Mouse (Mus musculus) kidney, postnatal 14 days (tissue): Measurements from ENCODE around the gene Oasl1.
A peak's percentile ranks its signal among the peaks of the same experiment; 100 is the strongest.
"Not testable (repeated sequence)": the region's sequence is repeated elsewhere in the genome, so short reads cannot be mapped to it uniquely, and the experiment has no call there.

Experiments
- DNase-seq: peaks from one replicate; pipeline ENCODE4 v3.0.0; 2022; ENCODE audit warnings: mixed read lengths

Gene Oasl1

DNA sequence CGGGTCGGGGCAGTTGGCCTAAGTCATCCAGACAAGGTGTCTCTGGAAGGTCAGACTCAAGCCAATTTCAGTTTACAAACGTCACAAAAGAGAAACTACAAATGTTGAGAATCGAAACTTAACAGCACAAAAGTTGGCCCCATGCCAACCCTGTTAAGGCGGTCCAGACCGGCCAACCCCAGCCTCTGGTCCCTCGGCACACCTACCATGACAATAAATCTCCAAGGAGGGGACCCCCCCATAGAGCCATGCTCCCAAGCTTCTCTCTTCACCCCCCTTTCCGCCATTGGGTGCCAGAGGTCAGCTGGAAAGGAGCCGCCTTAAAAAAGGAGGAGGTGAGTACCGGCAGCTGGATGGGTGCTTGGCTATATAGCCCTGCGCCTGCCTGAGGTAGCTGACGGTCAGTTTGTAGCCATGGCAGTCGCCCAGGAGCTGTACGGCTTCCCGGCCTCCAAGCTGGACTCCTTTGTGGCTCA is at the start of gene Oasl1:
TSS of gene Oasl1 (plus strand) at position 243 of the 476 bp plus-strand sequence.
- peak; percentile 72 for DNase-seq

DNA sequence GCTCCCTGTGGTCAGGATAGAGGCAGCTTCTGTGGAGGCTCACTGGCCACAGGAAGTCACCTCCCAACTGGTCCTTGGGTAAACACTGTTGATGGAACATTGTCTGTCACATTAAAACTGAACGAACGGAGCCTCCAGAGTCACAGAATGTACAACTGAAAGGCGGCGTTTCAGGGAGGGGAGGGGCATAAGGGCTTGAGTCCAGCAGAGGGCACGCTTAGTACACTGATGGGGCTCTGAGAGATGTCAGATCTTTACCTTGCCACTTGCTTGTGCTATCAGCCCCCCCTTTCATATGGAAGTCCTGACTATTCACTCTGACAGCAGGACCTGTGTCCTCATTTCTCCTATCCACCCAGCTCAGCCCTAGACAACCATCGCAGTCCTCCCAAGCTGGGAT is 47.2 kb upstream of the Oasl1 start:
- peak; percentile 39 for DNase-seq

DNA sequence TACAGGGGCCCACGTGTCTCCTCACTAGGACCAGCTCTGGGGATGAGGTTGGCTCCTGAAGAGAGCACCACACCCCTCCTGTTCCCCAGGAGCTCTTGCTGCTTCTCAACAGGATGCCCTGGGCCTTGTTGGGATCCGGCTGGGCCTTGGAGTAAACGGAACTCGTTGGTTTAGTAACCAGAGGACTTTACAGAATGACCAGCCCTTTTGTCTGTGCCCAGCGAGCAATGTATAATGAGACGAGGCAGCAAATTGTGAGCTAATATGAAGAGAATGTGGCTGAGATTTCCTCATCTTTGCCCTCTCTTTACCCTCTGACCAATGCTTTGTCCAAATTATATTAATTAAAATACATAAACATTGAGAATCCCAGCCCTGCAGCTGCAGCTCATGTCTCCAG is 46.7 kb upstream of the Oasl1 start:
- DNase-seq: no peak

DNA sequence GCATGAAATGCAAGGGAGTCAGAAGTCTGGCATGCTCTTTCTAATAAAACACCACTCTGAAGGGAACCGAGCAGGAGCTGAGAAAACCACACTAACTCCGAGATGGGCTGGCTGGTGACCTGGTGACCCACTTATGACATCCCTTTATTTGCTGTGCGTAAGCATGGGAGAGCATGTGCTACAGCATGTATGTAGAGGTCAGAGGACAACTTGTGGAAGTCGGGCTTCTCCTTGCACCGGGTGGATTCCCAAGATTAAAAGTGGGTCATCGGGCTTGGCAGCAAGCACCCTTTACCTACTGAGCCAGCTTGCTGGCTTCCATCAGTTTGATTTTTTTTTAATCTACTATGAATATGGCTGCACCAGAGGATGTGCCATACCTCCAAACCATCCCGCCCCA is 45.6 kb upstream of the Oasl1 start:
- DNase-seq: no peak

DNA sequence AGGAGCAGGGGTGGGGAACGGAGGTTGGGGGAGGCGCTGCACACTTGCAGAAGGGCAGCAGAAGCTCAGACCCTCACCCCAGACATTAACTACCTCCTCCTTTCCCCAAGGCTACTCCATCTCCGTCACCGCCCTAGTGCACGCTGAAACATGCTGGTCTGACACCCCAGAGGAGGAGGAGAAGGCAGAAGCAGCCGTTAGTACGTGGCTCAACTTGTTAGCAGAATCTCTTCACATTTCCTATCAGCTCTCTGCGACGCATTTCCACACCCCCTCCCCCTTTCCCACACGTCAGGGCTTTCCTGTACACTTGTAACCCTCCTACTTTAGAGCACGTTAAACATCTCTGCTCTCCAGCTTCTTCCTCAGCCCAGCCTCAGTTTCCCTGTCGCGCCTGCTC is 43.6 kb upstream of the Oasl1 start:
- DNase-seq: no peak

DNA sequence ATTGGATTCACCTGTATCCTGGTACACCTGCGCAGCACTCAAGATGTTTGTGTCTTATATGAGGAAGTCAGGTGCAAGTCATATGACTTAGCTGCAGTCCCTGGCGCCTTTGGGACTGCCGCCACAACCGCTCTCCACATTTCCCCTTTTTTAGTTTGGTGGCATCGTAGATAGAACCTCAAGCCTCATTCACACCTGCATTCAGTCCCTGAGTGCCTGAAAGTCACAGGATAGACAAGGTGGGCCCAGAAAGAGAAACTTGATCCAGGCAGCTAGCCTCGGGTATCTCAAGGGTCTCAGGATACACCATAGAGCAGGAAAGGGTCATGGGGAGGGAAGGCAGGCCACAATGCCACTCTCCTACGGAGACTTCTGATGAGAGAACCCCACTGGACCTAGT is 40.7 kb upstream of the Oasl1 start:
- not testable (repeated sequence) for DNase-seq

DNA sequence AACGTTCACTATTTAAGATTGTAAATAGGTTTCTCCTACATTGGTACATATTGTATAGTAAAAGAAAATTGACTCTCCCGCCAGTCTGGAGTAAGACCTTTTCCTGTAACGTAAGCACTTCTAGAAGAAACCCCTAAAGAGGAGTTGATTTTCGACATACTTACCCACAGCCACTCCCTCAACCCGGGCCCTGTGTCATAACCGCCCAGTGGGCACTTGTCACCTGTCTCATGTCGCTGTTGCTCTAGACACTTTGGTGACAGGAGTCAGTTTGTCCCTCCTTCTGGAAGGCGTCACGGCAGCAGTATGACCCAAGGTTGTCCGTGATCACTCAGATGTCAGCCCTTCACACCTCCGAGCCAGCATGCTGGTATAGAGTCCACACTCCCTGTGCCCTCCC is 40.0 kb upstream of the Oasl1 start:
- DNase-seq: no peak

DNA sequence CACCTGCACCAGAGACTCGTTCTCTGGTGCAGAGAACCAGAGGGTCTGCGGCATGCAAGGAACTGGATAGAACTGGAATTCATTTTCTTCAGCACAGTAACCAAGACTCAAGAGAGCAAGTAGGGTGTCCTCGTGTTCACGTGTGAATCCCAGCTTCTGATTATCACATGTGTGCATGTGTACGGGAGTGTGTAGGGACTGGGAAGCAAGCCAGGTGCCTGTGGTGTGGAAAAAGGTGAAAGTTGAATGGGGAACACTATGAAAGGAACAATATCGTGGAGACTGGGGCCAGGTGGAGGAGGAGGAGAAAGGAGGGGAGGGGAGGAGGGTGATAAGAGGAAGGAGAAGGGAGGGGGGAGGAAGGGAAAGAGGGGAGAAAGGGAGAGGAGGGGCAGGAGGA is 36.2 kb upstream of the Oasl1 start:
- no peak for DNase-seq

DNA sequence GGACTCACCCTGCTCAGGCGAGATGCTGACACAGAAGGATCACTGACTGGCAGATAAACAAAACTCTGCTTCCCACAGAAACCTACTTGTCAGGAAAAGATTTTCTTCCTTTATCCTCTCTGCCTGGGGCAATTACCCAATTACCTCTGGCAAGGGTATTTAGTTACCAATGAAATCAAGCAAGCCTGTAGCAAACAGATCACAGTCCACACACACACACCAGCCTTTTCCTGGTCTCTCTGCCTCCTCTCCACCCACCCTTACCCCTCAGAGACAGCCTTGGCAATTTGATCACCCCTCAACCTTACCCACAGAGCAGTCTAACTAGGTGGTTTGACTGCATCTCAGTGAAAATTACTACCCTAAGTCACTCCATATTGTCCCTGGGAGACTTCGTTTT is 34.0 kb upstream of the Oasl1 start:
- DNase-seq: no peak

DNA sequence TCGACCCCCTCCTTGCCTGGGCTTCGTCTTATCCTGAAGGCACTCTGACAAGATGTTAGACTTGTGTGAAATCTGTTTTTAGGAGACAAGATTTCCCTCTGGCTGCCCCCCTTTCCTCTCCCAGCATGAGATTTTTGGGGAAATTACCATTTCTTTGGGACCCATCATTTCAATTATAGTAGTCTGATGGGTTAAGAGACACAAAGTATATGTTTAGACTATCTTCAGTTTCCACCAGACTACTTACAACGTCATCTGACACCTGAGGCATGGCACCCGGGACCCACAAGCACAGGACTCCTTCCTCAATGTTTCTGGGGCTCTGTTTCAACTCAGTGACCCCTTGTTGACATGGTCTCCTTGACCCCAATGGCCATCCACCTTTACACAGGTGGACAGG is 27.5 kb upstream of the Oasl1 start:
- no peak for DNase-seq

DNA sequence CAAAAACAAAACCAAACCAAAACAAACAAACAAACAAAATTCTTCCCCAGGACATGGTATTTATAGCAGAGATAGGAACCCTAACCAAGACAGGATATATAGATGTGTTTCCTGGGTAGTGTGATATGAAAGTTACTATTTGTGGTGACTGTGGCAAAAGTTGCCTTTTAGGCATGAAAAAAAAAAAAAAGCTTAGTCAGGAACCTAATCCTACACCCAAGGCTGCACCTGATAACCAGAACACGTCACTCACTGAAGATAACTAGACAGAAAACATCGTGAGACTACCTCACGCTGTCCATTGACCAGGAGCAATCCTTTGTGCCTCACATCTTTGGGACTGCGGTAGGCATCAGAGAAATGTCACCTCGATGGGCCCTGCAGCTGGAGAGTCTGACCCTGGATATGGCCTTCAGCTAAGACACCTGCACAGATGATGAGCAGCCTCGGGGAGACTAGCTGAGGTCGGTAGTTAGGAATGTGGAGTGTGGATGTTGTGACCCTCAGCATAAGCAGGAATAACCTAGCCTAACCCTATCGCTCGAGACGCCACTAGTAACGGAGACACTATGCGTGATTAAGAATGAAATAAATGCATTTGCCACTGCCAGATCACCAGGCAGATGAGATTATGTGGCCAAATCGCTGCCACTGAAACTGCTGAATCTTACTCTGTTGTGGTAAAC is 26.2 kb upstream of the Oasl1 start, which contains the start of gene Oasl2:
TSS of gene Oasl2 (plus strand) at position 249 of the 686 bp plus-strand sequence.
- no peak for DNase-seq

DNA sequence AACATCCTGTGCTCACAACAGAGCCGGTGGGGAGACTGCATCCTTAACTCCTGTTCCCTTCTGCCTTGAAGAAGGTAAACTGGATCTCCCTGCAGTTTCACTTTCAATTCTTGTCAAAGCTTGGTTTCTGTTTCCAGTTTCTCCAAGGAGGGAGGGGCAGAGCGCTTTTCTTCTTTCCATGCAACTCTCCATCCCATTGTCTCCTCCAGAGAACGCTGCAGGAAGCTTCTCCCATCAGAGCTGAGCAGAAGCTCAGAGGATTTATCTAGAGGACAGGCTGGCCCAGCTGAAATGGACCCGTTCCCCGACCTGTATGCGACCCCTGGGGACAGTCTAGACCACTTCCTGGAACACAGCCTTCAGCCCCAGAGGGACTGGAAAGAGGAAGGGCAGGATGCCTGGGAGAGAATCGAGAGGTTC is 25.7 kb upstream of the Oasl1 start:
- DNase-seq: peak; percentile 59

DNA sequence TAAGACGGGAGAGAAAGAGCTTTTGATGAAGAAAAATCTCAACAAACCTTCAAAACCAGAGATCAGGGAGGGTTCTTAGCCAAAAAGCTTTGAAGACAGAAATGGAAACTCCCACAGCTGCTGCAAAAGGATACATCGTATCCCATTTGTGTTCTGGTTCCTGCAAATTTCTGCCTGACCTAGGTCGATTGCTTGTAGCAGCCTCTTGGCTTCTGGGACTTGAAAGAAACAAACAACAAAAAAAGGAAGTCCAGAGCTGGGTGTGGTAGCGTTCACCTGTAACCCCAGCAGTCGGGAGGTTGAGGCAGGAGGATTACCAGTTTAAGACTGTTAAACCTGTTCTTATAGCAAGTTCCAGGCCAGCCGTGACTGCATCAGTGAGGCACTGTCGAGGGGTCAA is 24.2 kb upstream of the Oasl1 start:
- no peak for DNase-seq

DNA sequence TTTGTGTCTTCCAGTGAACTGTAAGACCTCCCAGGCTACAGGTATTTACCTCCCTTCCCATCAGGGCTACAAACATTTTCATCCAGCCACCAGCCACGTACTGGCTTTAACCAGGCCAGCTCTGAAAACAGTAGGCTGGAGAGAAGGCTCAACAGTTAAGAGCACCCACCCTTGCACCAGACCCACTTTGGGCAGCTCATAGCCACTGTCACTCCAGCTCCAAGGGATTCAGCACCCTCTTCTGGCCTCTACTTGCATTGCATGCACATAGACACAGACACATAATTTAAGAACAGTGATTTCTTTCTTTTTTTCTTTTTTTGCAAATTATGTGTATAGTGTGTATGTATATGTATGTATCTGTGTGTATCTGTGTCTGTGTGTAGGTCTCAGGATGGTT is 20.6 kb upstream of the Oasl1 start:
- peak; percentile 65 for DNase-seq

DNA sequence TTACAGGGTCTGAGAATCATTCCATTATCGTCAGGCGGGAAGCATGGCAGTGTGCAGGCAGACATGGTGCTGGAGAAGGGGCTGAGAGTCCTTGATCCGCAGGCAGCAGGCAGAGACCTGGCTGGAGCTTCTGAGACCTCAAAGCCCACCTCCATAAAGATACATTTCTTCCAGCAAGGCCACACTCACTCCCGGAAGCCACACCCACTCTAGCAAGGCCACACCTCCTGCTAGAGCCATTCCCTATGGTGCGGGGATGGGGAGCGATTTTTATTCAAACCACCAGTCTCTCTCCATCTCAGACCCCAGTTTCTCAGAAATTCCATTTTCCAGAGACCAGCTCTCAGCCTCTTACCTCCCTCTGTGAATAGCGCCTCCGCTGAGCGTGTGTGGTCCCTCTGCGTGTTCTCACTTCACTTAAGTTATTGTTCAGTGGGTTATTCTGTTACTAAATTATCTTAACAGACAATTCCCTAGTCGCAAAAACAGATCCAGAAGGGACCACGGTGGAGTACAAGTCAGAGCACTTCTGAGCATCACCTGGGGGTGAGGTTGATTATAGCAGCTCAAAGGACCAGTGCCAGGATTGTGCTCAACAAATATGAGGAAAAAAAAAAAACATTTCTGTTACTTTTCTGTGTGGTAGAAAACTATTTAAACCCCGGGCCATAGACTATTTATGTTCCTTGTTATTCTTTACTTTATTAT is 14.3 kb upstream of the Oasl1 start:
- DNase-seq: no peak

DNA sequence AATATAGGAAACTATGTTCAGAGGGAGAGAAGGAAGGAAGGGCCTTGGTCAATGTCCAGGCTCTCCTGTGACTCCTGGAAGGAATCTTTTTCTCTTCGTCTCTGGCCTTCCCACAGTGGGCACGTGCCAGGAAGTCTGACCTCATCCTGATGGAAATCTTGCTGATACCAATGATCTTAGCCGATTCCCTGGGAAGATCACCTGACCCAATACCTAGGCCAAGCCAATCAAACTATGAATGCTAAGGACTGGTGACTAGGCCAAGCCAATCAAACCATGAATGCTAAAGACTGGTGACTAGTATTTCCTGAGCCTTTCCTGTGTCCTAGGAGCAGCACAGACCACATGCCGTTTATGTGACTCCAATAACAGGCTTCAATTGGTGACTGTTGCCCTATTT is 9.4 kb upstream of the Oasl1 start:
- no peak for DNase-seq

DNA sequence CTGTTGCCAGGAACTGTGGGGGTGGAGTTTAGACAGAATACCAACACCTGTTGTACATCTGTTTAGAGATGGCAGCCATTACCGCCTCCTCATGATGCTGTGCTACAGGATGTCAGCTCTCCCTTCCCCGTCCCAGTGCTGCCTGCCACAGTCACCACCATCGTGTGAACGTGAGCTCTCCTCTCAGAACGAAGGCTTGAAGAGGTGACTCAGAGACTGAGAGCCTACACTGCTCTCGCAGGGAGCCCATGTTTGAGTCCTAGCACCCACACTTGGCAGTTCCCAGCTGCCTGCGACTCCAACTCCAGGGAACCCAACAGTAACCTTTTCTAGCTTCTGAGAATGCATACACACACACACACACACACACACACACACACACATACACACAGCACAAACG is 8.2 kb upstream of the Oasl1 start:
- no peak for DNase-seq

DNA sequence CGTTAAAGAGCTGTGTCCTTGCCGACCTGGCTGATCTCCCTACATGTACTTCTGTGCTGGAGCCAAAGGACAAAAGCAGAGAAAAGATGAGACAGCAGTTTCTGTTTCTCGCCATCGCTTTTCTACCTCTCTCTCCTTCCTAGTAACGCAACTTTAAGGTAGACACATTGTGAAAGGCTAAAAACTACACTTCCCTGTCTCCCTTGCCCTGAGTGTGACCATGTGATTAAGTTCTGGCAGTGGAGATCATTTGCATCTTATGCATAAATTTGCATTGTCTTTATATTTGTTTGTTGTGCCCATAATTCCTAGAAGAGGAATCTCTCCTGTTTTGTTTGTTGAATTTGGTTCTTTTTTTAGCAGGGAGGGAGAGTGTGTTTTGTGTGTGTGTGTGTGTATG is 7.2 kb upstream of the Oasl1 start:
- no peak for DNase-seq

DNA sequence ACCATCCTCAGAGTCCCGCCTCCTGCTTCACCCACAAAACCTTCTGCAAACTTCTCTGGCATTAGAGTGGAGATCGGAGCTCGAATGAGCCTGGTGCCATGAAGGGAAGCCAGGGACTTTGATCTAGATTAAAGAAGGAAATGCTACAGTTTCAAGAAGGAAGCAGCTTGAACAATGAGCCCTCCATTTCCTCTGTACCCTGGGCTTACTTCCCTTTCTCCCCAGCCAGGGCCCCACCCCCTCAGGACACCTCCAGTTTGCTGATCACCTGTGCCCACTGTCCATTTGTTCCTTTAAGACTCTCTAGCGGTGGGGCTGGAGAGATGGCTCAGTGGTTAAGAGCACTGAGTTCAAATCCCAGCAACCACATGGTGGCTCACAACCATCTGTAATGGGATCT is 6.3 kb upstream of the Oasl1 start:
- no peak for DNase-seq

DNA sequence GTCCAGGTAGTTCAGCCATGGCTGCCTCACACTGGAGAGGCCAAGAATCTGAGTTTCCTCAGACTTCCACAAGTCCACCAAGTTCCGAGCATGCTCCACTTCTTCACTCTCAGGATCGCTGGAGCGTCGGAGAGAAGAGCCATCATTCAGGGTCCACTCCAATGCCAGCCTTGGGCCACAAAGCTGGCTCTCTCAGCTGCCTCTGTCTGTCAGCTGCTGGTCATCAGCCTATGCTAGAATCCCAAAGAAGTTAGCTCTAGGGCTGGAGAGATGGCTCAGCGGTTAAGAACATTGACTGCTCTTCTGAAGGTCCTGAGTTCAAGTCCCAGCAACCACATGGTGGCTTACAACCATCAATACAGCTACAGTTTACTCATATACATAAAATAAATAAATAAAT is 5.7 kb upstream of the Oasl1 start:
- not testable (repeated sequence) for DNase-seq

DNA sequence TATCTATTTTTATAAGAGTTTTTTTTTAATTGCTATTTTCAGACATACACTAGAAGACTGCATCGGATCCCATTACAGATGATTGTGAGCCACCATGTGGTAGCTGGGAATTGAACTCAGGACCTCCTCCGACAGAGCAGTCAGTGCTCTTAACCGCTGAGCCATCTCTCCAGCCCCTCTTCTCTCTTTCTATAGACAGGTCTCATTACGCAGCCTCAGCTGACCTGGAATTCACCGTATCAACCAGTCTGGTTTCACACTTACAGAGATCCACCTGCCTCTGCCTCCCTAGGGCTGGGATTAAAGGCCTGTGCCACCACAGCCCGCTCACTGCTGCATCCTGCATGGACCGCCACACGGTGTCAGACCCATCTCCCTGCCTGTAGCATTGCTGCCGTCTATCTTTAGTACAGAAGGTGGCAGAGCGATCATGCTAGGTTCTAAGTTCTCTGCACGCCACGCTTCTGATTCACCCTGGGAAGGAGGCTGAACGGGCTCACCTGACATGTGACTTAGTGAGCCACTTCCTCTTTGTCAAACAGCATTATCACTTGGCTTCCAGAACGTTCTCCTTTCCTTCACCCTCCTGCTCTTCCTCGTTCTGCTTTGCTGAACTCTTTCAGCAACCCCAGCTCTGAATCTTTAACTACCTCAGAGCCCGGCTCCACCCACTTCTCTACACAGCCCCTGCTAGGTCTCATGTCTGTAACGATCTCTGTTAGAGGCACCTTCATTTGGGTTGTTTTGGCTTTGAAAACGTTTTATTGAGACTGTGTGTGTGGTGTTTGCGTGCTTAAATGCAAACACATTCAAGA is 1.3 kb upstream of the Oasl1 start:
- DNase-seq: peak; percentile 39

DNA sequence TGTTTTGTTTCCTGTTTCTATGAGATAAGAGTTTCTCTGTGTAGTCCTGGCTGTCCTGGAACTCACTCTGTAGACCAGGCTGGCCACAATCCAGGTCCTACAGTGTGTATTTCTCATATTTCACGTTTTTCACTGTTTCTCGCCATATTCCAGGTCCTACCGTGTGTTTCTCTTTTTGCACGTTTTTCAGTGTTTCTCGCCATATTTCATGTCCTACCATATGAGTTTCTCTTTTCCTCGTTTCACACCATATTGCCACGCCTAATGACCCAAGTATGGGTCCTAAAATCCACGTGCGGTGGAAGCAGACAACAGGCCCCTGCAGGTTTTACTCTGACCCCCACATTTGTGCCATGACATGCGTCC is 691 bp upstream of the Oasl1 start:
- peak; percentile 30 for DNase-seq

DNA sequence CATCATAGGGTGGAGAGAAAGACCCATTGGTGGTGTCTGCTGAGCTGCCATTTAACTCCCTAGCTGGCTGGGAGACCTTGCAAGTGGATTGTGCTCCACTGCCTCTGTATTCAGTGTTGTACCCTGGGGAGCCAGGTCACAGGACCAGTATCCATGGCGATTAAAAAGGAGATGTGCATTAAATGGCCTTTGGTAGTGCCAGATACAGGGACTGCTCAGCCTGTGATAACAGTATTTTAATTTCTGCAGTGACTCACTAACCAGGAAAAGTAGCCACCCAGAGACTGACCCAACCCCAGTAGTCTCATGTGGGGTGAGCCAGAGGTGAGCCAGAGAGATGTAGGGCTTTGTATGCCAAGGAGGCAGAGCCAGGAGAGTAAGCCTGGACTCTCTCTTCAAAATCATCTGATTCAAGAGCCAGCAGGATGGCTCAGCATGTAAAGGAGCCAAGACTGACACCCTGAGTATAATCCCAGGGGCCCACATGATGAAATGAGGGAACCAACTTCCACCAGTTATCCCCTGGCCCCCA is 3.2 kb downstream of the Oasl1 start:
- no peak for DNase-seq

DNA sequence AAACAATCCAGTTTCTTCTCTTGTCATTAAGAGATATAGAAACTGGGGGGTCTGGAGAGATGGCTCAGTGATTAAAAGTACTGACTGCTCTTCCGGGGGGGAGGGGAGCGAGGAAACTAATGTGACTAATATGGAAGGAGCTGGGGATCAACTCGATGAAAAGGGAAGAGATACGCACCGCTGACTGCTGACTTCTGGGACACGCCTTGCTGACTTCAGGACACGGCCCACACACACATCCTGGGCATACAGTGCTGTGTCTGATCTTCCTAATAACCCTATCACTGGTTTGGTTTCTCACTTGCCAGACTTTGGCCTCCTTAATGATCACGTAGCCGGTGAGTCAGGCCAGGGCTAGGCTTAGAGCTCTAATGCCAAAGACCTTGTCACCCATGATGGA is 3.7 kb downstream of the Oasl1 start:
- DNase-seq: no peak
